Mouse (Mus musculus): ENCODE measurements around the gene Prkar2b. TPM values are rescaled to one million over a fixed set of nuclear protein-coding genes. Genes with fewer than 3 reads are reported as not detected.

Gene Prkar2b
- polyA plus RNA-seq, 1 experiment from 2014 or later, result 38.1 TPM

DNA sequence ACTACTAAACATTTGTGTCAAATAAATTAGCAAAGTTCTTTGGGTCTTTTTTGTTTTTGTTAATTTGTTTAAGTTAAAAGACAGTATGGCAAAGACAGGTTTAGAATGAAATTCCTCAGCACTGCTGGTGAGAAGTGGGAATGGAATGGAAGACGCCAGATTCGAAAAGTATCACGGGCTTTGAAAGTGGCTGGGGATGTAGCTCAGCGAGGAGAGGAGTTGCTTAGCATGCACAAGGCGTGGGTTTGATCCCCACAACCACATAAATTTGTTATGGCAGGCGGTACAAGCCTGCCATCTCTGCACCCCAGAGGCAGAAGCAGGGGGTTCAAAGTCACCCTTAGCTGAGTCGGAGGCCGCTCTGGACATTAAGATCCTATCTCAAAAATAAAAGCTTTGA is 54.1 kb downstream of the Prkar2b start:
- WGBS, result 87% methylated on average over 8 of the region's 8 CpGs
- Histone ChIP-seq H3K36me3 (peaks cover 3% of the 10 kb centered on the region; the same call in 1 of the 2 replicates), H3K27ac (no peak overlapping the region), H3K4me1 (peaks cover 5% of the 10 kb centered on the region), H3K9me3 (peaks cover 7% of the 10 kb centered on the region), H3K27me3 (no peaks in the 10 kb centered on the region), H3K4me3 (no peak overlapping the region), H3K9ac (no peak overlapping the region), H3K4me2 (no peak overlapping the region)
- ATAC-seq (ENCODE audit: insufficient number of reproducible peaks, insufficient read depth, low FRiP score, low TSS enrichment, low read depth), result no peak

DNA sequence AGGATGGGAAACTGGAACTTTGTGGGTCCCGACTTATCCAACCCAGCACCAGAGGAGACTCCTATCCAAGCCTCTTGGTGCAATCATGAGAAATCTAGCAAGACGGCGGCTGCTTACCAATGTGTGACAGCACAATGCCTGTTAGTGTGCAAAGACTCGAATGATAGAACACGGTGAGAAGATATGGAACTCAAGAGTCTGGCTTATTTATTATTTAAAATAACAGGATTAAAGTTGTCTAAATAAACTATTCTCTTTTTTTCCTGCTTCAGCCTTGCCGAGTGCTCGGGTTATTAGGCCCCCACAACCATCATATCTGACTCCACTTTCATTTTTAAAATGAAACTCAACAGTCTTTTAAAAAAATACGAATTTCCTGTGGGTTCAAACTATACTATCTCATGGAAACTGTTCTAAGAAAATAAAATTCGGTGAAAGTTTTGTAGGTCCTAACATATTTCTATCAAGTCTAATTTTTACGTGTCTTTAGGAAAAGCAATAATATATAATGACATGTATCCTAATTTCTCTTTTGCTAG is 54.6 kb downstream of the Prkar2b start:
- WGBS, result 92% methylated on average over 10 of the region's 10 CpGs
- H3K4me3 ChIP-seq, result no peak overlapping the region
- H3K4me2 ChIP-seq, result no peak overlapping the region

DNA sequence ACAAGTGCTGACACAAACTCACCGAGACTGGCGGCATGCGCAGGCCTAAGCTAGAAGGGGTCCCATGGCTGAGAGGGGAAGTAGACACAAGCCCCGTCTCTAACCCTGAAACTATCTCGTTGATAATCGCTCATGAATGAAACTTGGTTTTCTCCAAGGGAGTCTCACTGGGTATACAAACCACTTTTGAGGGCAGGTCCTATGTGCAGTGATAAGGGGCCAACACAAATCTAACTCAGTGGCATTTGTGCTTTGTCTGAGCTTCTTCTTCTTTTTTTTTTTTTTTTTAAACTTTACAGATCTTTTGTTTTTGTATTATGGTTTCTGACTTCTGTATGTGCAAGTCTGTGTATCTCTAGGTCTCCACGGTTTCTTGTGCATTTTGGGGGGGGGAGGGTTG is 60.6 kb downstream of the Prkar2b start:
- no peak overlapping the region for H3K27ac ChIP-seq
- no peak overlapping the region for H3K4me2 ChIP-seq
- H3K4me3 ChIP-seq, result no peak overlapping the region
- no peaks in the 10 kb centered on the region for H3K36me3 ChIP-seq
- no peaks in the 10 kb centered on the region for H3K9me3 ChIP-seq
- WGBS, result 84% methylated on average over 7 of the region's 7 CpGs
- no peaks in the 10 kb centered on the region for H3K27me3 ChIP-seq
- H3K4me1 ChIP-seq, result no peaks in the 10 kb centered on the region
- no peak for ATAC-seq (ENCODE audit: insufficient number of reproducible peaks, insufficient read depth, low FRiP score, low TSS enrichment, low read depth)
- no peak overlapping the region for H3K9ac ChIP-seq

More for the DNA sequence above, 54.6 kb downstream of the Prkar2b start:
- Histone ChIP-seq H3K9ac (no peak overlapping the region), H3K4me1 (peaks cover 5% of the 10 kb centered on the region), H3K27me3 (no peaks in the 10 kb centered on the region), H3K9me3 (peaks cover 7% of the 10 kb centered on the region), H3K27ac (no peak overlapping the region), H3K36me3 (peaks cover 3% of the 10 kb centered on the region; the same call in 1 of the 2 replicates)
- no peak for ATAC-seq (ENCODE audit: insufficient number of reproducible peaks, insufficient read depth, low FRiP score, low TSS enrichment, low read depth)

DNA sequence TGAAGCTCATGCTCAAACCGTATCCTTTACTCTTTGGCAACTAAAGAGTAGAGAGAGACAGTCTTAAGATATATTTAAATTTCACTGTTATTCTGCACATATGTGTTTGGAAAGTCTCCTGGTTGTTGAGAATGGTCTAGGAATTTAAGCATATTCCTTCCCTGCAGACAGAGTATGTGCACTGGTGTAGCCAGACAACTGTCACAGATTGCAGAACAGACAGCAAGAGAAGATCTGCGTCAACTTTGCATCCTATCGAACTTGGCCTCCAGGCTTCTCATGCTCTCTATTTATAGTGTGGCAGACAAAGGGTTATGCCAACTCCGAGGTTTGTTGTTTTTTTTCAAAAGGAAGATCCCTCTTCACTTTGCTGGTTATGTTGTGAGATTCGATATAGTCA is 62.4 kb downstream of the Prkar2b start:
- no peaks in the 10 kb centered on the region for H3K4me1 ChIP-seq
- no peaks in the 10 kb centered on the region for H3K27me3 ChIP-seq
- no peaks in the 10 kb centered on the region for H3K9me3 ChIP-seq
- no peak overlapping the region for H3K4me2 ChIP-seq
- no peak overlapping the region for H3K9ac ChIP-seq
- 72% methylated on average over 5 of the region's 5 CpGs for WGBS
- ATAC-seq (ENCODE audit: insufficient number of reproducible peaks, insufficient read depth, low FRiP score, low TSS enrichment, low read depth), result no peak
- H3K27ac ChIP-seq, result no peak overlapping the region
- no peak overlapping the region for H3K4me3 ChIP-seq
- no peaks in the 10 kb centered on the region for H3K36me3 ChIP-seq

DNA sequence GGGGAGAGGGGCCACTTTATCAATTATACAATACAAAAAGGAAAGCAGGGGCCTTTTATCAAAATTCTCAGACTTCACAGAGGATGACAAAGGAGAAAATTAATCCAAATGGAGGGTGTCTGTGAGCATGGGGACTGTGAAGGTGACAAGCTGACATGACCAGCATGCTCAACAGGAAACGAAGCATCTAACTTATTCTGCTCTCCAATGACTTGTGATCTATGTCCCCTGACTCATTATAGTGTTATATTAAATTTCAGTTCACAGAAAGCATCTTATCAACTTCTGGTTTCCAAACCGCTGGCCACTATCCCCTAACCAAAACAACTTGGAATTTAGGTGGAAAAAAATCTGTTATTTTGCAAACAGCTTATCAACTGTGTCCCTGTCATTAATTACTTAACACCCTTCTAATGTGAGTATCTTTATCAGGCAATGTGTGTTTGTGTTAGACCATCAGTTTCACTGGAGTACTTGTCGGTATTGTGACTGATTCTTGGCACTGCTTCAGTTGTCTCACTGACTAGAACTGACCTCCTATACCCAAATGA is 63.7 kb downstream of the Prkar2b start:
- ATAC-seq (ENCODE audit: insufficient number of reproducible peaks, insufficient read depth, low FRiP score, low TSS enrichment, low read depth), result no peak
- no peaks in the 10 kb centered on the region for H3K27me3 ChIP-seq
- H3K4me3 ChIP-seq, result no peak overlapping the region
- H3K4me2 ChIP-seq, result no peak overlapping the region
- H3K27ac ChIP-seq, result no peak overlapping the region
- H3K4me1 ChIP-seq, result no peaks in the 10 kb centered on the region
- WGBS, result 78% methylated on average over 3 of the region's 3 CpGs
- H3K9ac ChIP-seq, result no peak overlapping the region
- H3K36me3 ChIP-seq, result no peaks in the 10 kb centered on the region
- H3K9me3 ChIP-seq, result no peaks in the 10 kb centered on the region

DNA sequence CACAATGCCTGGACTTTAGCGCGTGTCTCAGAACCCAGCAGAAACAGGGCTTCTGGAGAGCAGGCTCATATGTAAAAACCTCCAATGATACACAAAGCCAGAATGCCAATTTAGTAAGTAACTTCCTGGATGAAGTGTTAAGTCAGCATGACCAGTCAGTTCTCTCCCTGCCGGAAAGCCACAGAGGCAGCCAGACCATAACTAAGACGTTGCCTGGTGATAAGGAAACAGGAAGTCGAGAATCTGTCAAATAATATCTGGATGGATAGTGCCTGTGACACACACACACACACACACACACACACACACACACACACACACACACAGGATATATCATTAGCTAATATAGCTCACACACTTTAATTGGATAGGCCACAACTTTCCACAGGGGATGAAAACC is 64.2 kb downstream of the Prkar2b start:
- 72% methylated on average over 5 of the region's 5 CpGs for WGBS
- Histone ChIP-seq H3K4me2 (no peak overlapping the region), H3K4me1 (no peaks in the 10 kb centered on the region), H3K27ac (no peak overlapping the region), H3K27me3 (no peaks in the 10 kb centered on the region), H3K4me3 (no peak overlapping the region), H3K9me3 (no peaks in the 10 kb centered on the region), H3K36me3 (no peaks in the 10 kb centered on the region), H3K9ac (no peak overlapping the region)
- no peak for ATAC-seq (ENCODE audit: insufficient number of reproducible peaks, insufficient read depth, low FRiP score, low TSS enrichment, low read depth)

DNA sequence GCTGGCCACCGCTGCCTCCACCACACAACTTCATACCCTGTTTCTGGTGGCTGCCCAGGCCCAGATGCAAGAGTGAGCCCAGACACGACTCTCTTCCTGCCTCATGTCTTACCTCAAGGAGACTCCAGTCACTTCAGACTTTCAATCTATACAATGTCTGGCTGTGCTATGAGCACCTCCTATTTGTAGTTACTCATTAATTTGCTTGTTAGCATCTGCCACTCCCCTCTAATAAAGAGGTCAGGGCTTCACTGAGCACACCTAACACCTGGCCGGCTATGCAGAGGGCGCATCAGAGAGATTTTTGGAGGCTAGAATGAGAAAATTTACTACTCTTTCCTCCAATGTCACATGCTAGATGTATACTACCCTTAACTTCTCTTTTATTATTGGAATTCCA is 70.5 kb downstream of the Prkar2b start:
- no peaks in the 10 kb centered on the region for H3K9me3 ChIP-seq
- H3K36me3 ChIP-seq, result 0 out of 2 replicates have a peak, but pooled peaks cover 7% of the 10 kb centered on the region
- no peak overlapping the region for H3K4me3 ChIP-seq
- H3K27me3 ChIP-seq, result no peaks in the 10 kb centered on the region
- 93% methylated on average over 4 of the region's 4 CpGs for WGBS
- no peaks in the 10 kb centered on the region for H3K4me1 ChIP-seq
- no peak overlapping the region for H3K4me2 ChIP-seq
- H3K9ac ChIP-seq, result no peak overlapping the region
- no peak for ATAC-seq (ENCODE audit: insufficient number of reproducible peaks, insufficient read depth, low FRiP score, low TSS enrichment, low read depth)
- H3K27ac ChIP-seq, result no peak overlapping the region

DNA sequence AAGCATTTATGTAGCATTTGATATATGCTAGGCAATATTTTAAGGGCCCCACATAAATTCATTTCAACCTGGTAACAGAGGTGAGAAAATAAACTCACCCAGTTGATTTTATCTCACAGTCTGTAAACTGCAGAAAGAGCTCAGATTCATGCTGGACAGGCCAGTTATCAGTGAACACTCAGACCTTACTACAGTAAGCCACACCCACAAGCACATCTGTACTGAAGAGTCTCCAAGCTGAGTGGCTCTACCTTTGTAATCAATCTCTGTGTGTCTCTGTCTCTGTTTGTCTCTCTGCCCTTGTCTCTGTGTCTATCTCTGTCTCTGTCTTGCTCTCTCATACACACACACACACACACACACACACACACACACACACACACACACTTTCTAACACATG is 71.4 kb downstream of the Prkar2b start:
- no peak overlapping the region for H3K9ac ChIP-seq
- H3K9me3 ChIP-seq, result no peaks in the 10 kb centered on the region
- no peaks in the 10 kb centered on the region for H3K4me1 ChIP-seq
- 0 out of 2 replicates have a peak, but pooled peaks cover 7% of the 10 kb centered on the region for H3K36me3 ChIP-seq
- H3K27me3 ChIP-seq, result no peaks in the 10 kb centered on the region
- ATAC-seq (ENCODE audit: insufficient number of reproducible peaks, insufficient read depth, low FRiP score, low TSS enrichment, low read depth), result no peak
- H3K4me3 ChIP-seq, result no peak overlapping the region
- H3K4me2 ChIP-seq, result no peak overlapping the region
- H3K27ac ChIP-seq, result no peak overlapping the region

DNA sequence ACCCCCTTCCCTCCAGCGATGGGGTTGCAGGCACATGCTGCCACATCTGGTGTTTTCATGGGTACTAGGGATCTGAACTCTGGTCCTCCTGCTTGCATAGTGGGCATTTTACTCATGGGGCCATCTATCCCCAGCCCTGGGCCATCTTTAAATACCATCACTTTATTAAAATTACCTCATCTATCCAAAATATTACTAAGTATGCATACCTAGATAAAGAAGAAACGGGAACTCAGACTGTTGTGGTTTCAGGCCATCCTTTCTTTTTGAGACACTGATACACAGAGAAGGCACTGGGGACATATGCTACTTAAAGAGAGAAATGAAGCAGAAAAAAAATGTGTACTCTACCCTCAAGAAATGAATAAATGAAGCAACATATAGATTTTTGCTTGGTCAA is 74.6 kb downstream of the Prkar2b start:
- WGBS, result 85% methylated on average over 2 of the region's 2 CpGs
- no peak for ATAC-seq (ENCODE audit: insufficient number of reproducible peaks, insufficient read depth, low FRiP score, low TSS enrichment, low read depth)
- H3K4me2 ChIP-seq, result no peak overlapping the region
- no peaks in the 10 kb centered on the region for H3K27me3 ChIP-seq
- H3K4me1 ChIP-seq, result peaks cover 4% of the 10 kb centered on the region; the same call in 1 of the 2 replicates
- no peak overlapping the region for H3K9ac ChIP-seq
- H3K27ac ChIP-seq, result no peak overlapping the region
- H3K36me3 ChIP-seq, result 0 out of 2 replicates have a peak, but pooled peaks cover 4% of the 10 kb centered on the region
- no peak overlapping the region for H3K4me3 ChIP-seq
- no peaks in the 10 kb centered on the region for H3K9me3 ChIP-seq

DNA sequence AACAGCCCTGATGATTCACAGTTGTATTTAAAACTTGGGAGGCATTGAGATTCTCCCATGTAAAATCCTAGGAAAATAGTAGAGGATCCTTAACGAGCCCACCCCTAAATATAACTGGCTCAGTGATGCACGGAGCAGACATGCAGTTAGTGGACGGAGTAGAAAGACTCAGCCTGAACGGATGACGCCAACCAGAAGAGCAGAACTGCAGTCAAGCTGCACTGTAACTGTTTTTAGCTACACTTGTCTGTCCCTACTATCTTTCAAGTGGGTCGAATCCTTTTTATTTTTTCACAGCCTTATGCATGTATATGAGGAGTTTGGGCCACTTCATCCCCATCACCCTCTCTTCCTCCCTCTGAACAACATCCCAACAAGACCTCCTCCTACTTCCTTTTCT is 75.4 kb downstream of the Prkar2b start:
- Histone ChIP-seq H3K4me1 (peaks cover 4% of the 10 kb centered on the region; the same call in 1 of the 2 replicates), H3K9ac (no peak overlapping the region), H3K27me3 (no peaks in the 10 kb centered on the region), H3K9me3 (no peaks in the 10 kb centered on the region), H3K36me3 (no peaks in the 10 kb centered on the region), H3K27ac (no peak overlapping the region), H3K4me2 (no peak overlapping the region), H3K4me3 (no peak overlapping the region)
- 91% methylated on average over 6 of the region's 6 CpGs for WGBS
- no peak for ATAC-seq (ENCODE audit: insufficient number of reproducible peaks, insufficient read depth, low FRiP score, low TSS enrichment, low read depth)

DNA sequence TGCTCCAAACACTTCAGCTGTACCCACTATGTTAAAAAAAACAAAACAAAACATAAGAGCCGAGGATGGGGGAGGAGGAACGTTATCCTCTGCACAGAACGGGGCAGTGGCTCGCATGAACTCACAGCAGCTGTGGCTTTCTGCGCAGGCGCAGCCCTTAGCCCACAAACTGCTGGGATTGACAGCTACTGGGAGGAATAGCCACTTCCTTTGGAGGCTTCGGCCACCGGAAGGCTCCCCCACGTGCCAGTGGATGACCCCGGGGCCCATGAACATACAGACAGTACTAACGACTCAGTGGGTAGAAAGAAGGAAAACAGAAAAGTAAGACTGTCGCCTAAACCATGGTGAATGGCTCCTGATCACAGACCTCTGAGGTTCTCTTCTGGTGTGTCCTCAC is 76.4 kb downstream of the Prkar2b start:
- no peaks in the 10 kb centered on the region for H3K36me3 ChIP-seq
- no peaks in the 10 kb centered on the region for H3K27me3 ChIP-seq
- H3K9ac ChIP-seq, result no peak overlapping the region
- H3K4me3 ChIP-seq, result no peak overlapping the region
- no peak overlapping the region for H3K4me2 ChIP-seq
- no peak overlapping the region for H3K27ac ChIP-seq
- H3K9me3 ChIP-seq, result no peaks in the 10 kb centered on the region
- WGBS, result 59% methylated on average over 12 of the region's 12 CpGs
- peaks cover 4% of the 10 kb centered on the region; the same call in 1 of the 2 replicates for H3K4me1 ChIP-seq
- ATAC-seq (ENCODE audit: insufficient number of reproducible peaks, insufficient read depth, low FRiP score, low TSS enrichment, low read depth), result no peak

DNA sequence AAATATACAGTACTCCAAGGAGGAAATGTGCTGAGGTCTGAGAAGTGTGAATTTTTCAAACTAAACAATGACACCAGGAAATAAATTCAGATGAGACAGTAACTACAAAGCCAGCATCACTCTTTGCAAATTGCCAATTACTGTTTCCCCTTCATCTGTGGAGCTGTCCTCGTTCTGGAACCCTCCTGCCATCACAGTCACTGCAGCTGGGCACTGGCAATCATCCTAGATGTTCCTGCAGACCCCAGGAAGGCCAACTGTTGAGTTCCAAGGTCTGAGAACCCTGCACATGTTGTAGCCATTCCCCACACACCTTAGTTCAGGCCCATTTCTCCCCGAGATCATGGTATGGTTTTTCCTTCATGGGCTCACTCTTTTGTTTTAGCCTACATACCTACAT is 76.9 kb downstream of the Prkar2b start:
- H3K9ac ChIP-seq, result no peak overlapping the region
- no peak overlapping the region for H3K27ac ChIP-seq
- H3K4me3 ChIP-seq, result no peak overlapping the region
- no peak overlapping the region for H3K4me2 ChIP-seq
- H3K27me3 ChIP-seq, result no peaks in the 10 kb centered on the region
- no peaks in the 10 kb centered on the region for H3K9me3 ChIP-seq
- ATAC-seq (ENCODE audit: insufficient number of reproducible peaks, insufficient read depth, low FRiP score, low TSS enrichment, low read depth), result no peak
- 57% methylated on average over 2 of the region's 2 CpGs for WGBS
- H3K36me3 ChIP-seq, result no peaks in the 10 kb centered on the region
- peaks cover 4% of the 10 kb centered on the region; the same call in 1 of the 2 replicates for H3K4me1 ChIP-seq
